Mouse (Mus musculus): ENCODE data around the gene Actn1.

- no peak for TF ChIP-seq CTCF (IDR thresholded peaks at IDR 0.05; ENCODE audit: low read depth)
- no peak for TF ChIP-seq EP300 (IDR thresholded peaks at IDR 0.05; ENCODE audit: low read depth)
These were observed 38.5 kb upstream of the Actn1 start for GRCm38 (mm10) chr12:80298714-80299113.

All from heart, postnatal 0 days (tissue).